Mouse (Mus musculus) layer of hippocampus, adult 9-11 months (tissue): ENCODE measurements around the gene Trappc10.
A peak's percentile ranks its signal among the peaks of the same experiment; 100 is the strongest.
"Not testable (repeated sequence)": the region's sequence is repeated elsewhere in the genome, so short reads cannot be mapped to it uniquely, and the experiment has no call there.

ENCODE experiments used
- DNase-seq: peaks from one replicate; pipeline ENCODE4 v3.0.0; 2022

Trappc10 gene

GRCm38 (mm10) chr10:78186076-78186475 lies 58.4 kb downstream of the Trappc10 start:
- DNase-seq, result not testable (repeated sequence)

- DNase-seq, result no peak
Measured at GRCm38 (mm10) chr10:78185381-78185725, 59.1 kb downstream of the Trappc10 start.

- peak; percentile 91 for DNase-seq
Measured at GRCm38 (mm10) chr10:78184531-78185380, 59.7 kb downstream of the Trappc10 start, which contains the start of gene Pwp2. Pwp2 (minus strand) TSS chr10:78185149.

- DNase-seq, result no peak
Measured at GRCm38 (mm10) chr10:78183577-78183976, 60.9 kb downstream of the Trappc10 start.

- no peak for DNase-seq
Measured at GRCm38 (mm10) chr10:78182321-78182720, 62.1 kb downstream of the Trappc10 start.

GRCm38 (mm10) chr10:78174474-78174873 lies 70.0 kb downstream of the Trappc10 start:
- DNase-seq, result no peak

- no peak for DNase-seq
Measured at GRCm38 (mm10) chr10:78171581-78171980, 72.9 kb downstream of the Trappc10 start.

GRCm38 (mm10) chr10:78171057-78171456 lies 73.4 kb downstream of the Trappc10 start:
- DNase-seq, result no peak

GRCm38 (mm10) chr10:78170445-78170844 lies 74.0 kb downstream of the Trappc10 start:
- DNase-seq, result no peak

- DNase-seq, result peak; percentile 99
Measured at GRCm38 (mm10) chr10:78169281-78170042, 75.0 kb downstream of the Trappc10 start, which contains the start of gene D10Jhu81e. D10Jhu81e (minus strand) TSS chr10:78169782.

- DNase-seq, result no peak
Measured at GRCm38 (mm10) chr10:78168792-78169191, 75.6 kb downstream of the Trappc10 start.

- DNase-seq, result no peak
Measured at GRCm38 (mm10) chr10:78167775-78168174, 76.7 kb downstream of the Trappc10 start.

- peak; percentile 60 for DNase-seq
Measured at GRCm38 (mm10) chr10:78167333-78167732, 77.1 kb downstream of the Trappc10 start.

GRCm38 (mm10) chr10:78165256-78166005 lies 79.0 kb downstream of the Trappc10 start:
- no peak for DNase-seq

- no peak for DNase-seq
Measured at GRCm38 (mm10) chr10:78164786-78165185, 79.7 kb downstream of the Trappc10 start.

GRCm38 (mm10) chr10:78163923-78164322 lies 80.5 kb downstream of the Trappc10 start:
- peak; percentile 56 for DNase-seq

GRCm38 (mm10) chr10:78163241-78163640 lies 81.2 kb downstream of the Trappc10 start:
- DNase-seq, result no peak

- DNase-seq, result no peak
Measured at GRCm38 (mm10) chr10:78162646-78163045, 81.8 kb downstream of the Trappc10 start.

- no peak for DNase-seq
Measured at GRCm38 (mm10) chr10:78161096-78161495, 83.3 kb downstream of the Trappc10 start.

GRCm38 (mm10) chr10:78160369-78161095 lies 83.9 kb downstream of the Trappc10 start:
- no peak for DNase-seq

GRCm38 (mm10) chr10:78159906-78160305 lies 84.5 kb downstream of the Trappc10 start:
- DNase-seq, result peak; percentile 76

- DNase-seq, result peak; percentile 76
Measured at GRCm38 (mm10) chr10:78159252-78159878, 85.1 kb downstream of the Trappc10 start.
